Mouse (Mus musculus) liver, embryonic 12.5 days (tissue): ENCODE measurements around the gene Bex2. TPM values are rescaled to one million over a fixed set of nuclear protein-coding genes. Genes with fewer than 3 reads are reported as not detected.
"Not testable (repeated sequence)": the region's sequence is repeated elsewhere in the genome, so short reads cannot be mapped to it uniquely, and the experiment has no call there.

Source experiments
- ATAC-seq: fragments of 200-750 bp; cut with Nextera tagmentation; 2 replicates; pipeline ENCODE4 v1.8.0; 2017; ENCODE audit warnings: moderate number of reproducible peaks, mild to moderate bottlenecking, moderate library complexity
- H3K27ac ChIP-seq: fragments of 300-500 bp; sonication (generic); 2 replicates; pipeline ENCODE4 v1.5.1; 2016; ENCODE audit warnings: mild to moderate bottlenecking
- H3K27me3 ChIP-seq: fragments of 300-500 bp; sonication (generic); replicated peaks from 2 replicates; pipeline ENCODE4 v1.6.1; 2016; ENCODE audit warnings: mild to moderate bottlenecking, moderate library complexity
- H3K36me3 ChIP-seq: fragments of 300-500 bp; sonication (generic); 2 replicates; pipeline ENCODE4 v1.6.1; 2016; ENCODE audit warnings: mild to moderate bottlenecking, moderate library complexity
- H3K4me1 ChIP-seq: fragments of 300-500 bp; sonication (generic); 2 replicates; pipeline ENCODE4 v1.6.1; 2016
- H3K4me2 ChIP-seq: fragments of 300-500 bp; sonication (generic); 2 replicates; pipeline ENCODE4 v1.6.1; 2016; ENCODE audit warnings: mild to moderate bottlenecking, moderate library complexity
- H3K4me3 ChIP-seq: fragments of 300-500 bp; sonication (generic); 2 replicates; pipeline ENCODE4 v1.5.1; 2016; ENCODE audit warnings: mild to moderate bottlenecking, moderate library complexity
- H3K9ac ChIP-seq: fragments of 300-500 bp; sonication (generic); 2 replicates; pipeline ENCODE4 v1.6.1; 2016; ENCODE audit warnings: mild to moderate bottlenecking, moderate library complexity
- H3K9me3 ChIP-seq: fragments of 300-500 bp; sonication (generic); replicated peaks from 2 replicates; pipeline ENCODE4 v1.6.1; 2016; ENCODE audit warnings: mild to moderate bottlenecking, moderate library complexity
- WGBS: fragments of 180-500 bp; shearing (Covaris S2); methylation state at CpG from one replicate; pipeline ENCODE4 v1.1.7; 2016; ENCODE audit not compliant: insufficient replicate concordance; 5-methylcytosine and 5-hydroxymethylcytosine counted together
- polyA plus RNA-seq: library from polyadenylated mRNA; unstranded; fragments of >200 nt; fragmentation: Nextera tagmentation; extraction: Ambion mirVana; gene quantifications from 2 replicates; pipeline ENCODE4 v1.2.1, GENCODE M21; 2016

The Bex2 gene
- polyA plus RNA-seq, result 191 and 194 TPM in 2 replicates

GRCm38 (mm10) chrX:136068020-136068419 is at the start of gene Bex2:
Bex2 (minus strand) TSS chrX:136068236.
- peak within 1 kb of the TSS; percentile 45 for H3K4me2 ChIP-seq
- H3K9ac ChIP-seq, H3K36me3 ChIP-seq, H3K4me1 ChIP-seq, H3K9me3 ChIP-seq, H3K27ac ChIP-seq: not testable (repeated sequence)
- peak; percentile 96 for ATAC-seq
- peak within 1 kb of the TSS; percentile 34 for H3K4me3 ChIP-seq
- no CpG with 5 or more reads among the region's 32 CpGs for WGBS
- H3K27me3 ChIP-seq, result peaks cover 11% of the 10 kb centered on the region; the same call in 1 of the 2 replicates

- H3K4me3 ChIP-seq, result peak overlapping the region; percentile 13
- WGBS, result 20% methylated on average over 23 of the region's 23 CpGs
- no peaks in the 10 kb centered on the region for H3K36me3 ChIP-seq
- no peak overlapping the region for H3K9ac ChIP-seq
- H3K4me2 ChIP-seq, result peak overlapping the region; percentile 38
- H3K27me3 ChIP-seq, result peaks cover 10% of the 10 kb centered on the region
- H3K9me3 ChIP-seq, result no peaks in the 10 kb centered on the region
- ATAC-seq, result peak; percentile 46; the same call in 1 of the 2 replicates
- H3K27ac ChIP-seq, result no peak overlapping the region
- no peaks in the 10 kb centered on the region for H3K4me1 ChIP-seq
Measured at GRCm38 (mm10) chrX:136115419-136115961, 47.5 kb upstream of the Bex2 start.

GRCm38 (mm10) chrX:136115015-136115414 is 47.0 kb upstream of the Bex2 start:
- WGBS, result 18% methylated on average over 4 of the region's 4 CpGs

GRCm38 (mm10) chrX:136107942-136108341 is 39.9 kb upstream of the Bex2 start:
- Histone ChIP-seq H3K4me3 (no peak overlapping the region), H3K4me1 (no peaks in the 10 kb centered on the region), H3K9ac (no peak overlapping the region), H3K27me3 (peaks cover 4% of the 10 kb centered on the region; the same call in 1 of the 2 replicates), H3K27ac (no peak overlapping the region), H3K9me3 (no peaks in the 10 kb centered on the region), H3K4me2 (no peak overlapping the region), H3K36me3 (no peaks in the 10 kb centered on the region)
- ATAC-seq, result no peak
- 31% methylated on average over 6 of the region's 6 CpGs for WGBS

More at GRCm38 (mm10) chrX:136115015-136115414, 47.0 kb upstream of the Bex2 start:
- no peak overlapping the region for H3K4me2 ChIP-seq
- H3K27me3 ChIP-seq, result peaks cover 10% of the 10 kb centered on the region
- no peak for ATAC-seq
- no peak overlapping the region for H3K9ac ChIP-seq
- no peak overlapping the region for H3K4me3 ChIP-seq
- no peaks in the 10 kb centered on the region for H3K4me1 ChIP-seq
- no peaks in the 10 kb centered on the region for H3K9me3 ChIP-seq
- H3K27ac ChIP-seq, result no peak overlapping the region
- H3K36me3 ChIP-seq, result no peaks in the 10 kb centered on the region

GRCm38 (mm10) chrX:136104724-136105088 is 36.7 kb upstream of the Bex2 start:
- H3K9me3 ChIP-seq, result no peaks in the 10 kb centered on the region
- H3K4me3 ChIP-seq, result no peak overlapping the region
- no peak for ATAC-seq
- no peaks in the 10 kb centered on the region for H3K36me3 ChIP-seq
- WGBS, result 61% methylated on average over 3 of the region's 3 CpGs
- no peak overlapping the region for H3K4me2 ChIP-seq
- no peak overlapping the region for H3K27ac ChIP-seq
- peaks cover 4% of the 10 kb centered on the region; the same call in 1 of the 2 replicates for H3K27me3 ChIP-seq
- H3K4me1 ChIP-seq, result no peaks in the 10 kb centered on the region
- H3K9ac ChIP-seq, result no peak overlapping the region

- 50% methylated on average over 4 of the region's 4 CpGs for WGBS
- H3K9ac ChIP-seq, result no peak overlapping the region
- no peaks in the 10 kb centered on the region for H3K36me3 ChIP-seq
- H3K27me3 ChIP-seq, result peaks cover under 1% of the 10 kb centered on the region; the same call in 1 of the 2 replicates
- ATAC-seq, result no peak
- H3K27ac ChIP-seq, result no peak overlapping the region
- H3K4me3 ChIP-seq, result no peak overlapping the region
- H3K4me1 ChIP-seq, result no peaks in the 10 kb centered on the region
- no peaks in the 10 kb centered on the region for H3K9me3 ChIP-seq
- H3K4me2 ChIP-seq, result no peak overlapping the region
Measured at GRCm38 (mm10) chrX:136104046-136104723, 36.1 kb upstream of the Bex2 start.

- Histone ChIP-seq H3K4me1 (no peaks in the 10 kb centered on the region), H3K4me3 (no peak overlapping the region), H3K27ac (no peak overlapping the region), H3K27me3 (no peaks in the 10 kb centered on the region), H3K9me3 (no peaks in the 10 kb centered on the region), H3K4me2 (no peak overlapping the region), H3K9ac (no peak overlapping the region), H3K36me3 (no peaks in the 10 kb centered on the region)
- no peak for ATAC-seq
- WGBS, result 31% methylated on average over 2 of the region's 2 CpGs
Measured at GRCm38 (mm10) chrX:136094421-136094820, 26.4 kb upstream of the Bex2 start.

GRCm38 (mm10) chrX:136092497-136093279 is 24.7 kb upstream of the Bex2 start:
- Histone ChIP-seq H3K4me3 (no peak overlapping the region), H3K27ac (no peak overlapping the region), H3K27me3 (no peaks in the 10 kb centered on the region), H3K4me2 (no peak overlapping the region), H3K36me3 (no peaks in the 10 kb centered on the region), H3K9me3 (no peaks in the 10 kb centered on the region), H3K9ac (no peak overlapping the region), H3K4me1 (no peaks in the 10 kb centered on the region)
- ATAC-seq, result peak; percentile 42
- WGBS, result 21% methylated on average over 1 of the region's 2 CpGs

- Histone ChIP-seq H3K4me3 (no peak within 1 kb of the TSS), H3K9me3 (no peaks in the 10 kb centered on the region), H3K9ac (no peak within 1 kb of the TSS), H3K4me1 (no peaks in the 10 kb centered on the region), H3K4me2 (no peak within 1 kb of the TSS), H3K27ac (no peak within 1 kb of the TSS), H3K27me3 (no peaks in the 10 kb centered on the region), H3K36me3 (no peaks in the 10 kb centered on the region)
- WGBS, result 63% methylated on average over 9 of the region's 9 CpGs
- ATAC-seq, result no peak
Measured at GRCm38 (mm10) chrX:136085155-136085554, 17.1 kb upstream of the Bex2 start, which contains the start of gene Nxf3. Nxf3 (minus strand) TSS chrX:136085255.

- H3K4me3 ChIP-seq, result peak overlapping the region; percentile 34
- not testable (repeated sequence) for H3K27ac ChIP-seq, H3K9me3 ChIP-seq, H3K4me1 ChIP-seq, H3K9ac ChIP-seq, H3K36me3 ChIP-seq
- peak; percentile 33; the same call in 1 of the 2 replicates for ATAC-seq
- peaks cover 11% of the 10 kb centered on the region; the same call in 1 of the 2 replicates for H3K27me3 ChIP-seq
- H3K4me2 ChIP-seq, result peak overlapping the region; percentile 45
- WGBS, result 9% methylated on average over 15 of the region's 48 CpGs
Measured at GRCm38 (mm10) chrX:136067201-136067991, 640 bp downstream of the Bex2 start.

- 59% methylated on average over 1 of the region's 1 CpGs for WGBS
- no peaks in the 10 kb centered on the region for H3K9me3 ChIP-seq
- ATAC-seq, result peak; percentile 54; the same call in 1 of the 2 replicates
- H3K27me3 ChIP-seq, result no peaks in the 10 kb centered on the region; the same call in 1 of the 2 replicates
- H3K4me1 ChIP-seq, result no peaks in the 10 kb centered on the region
- H3K27ac ChIP-seq, result no peak overlapping the region
- no peak overlapping the region for H3K4me3 ChIP-seq
- H3K36me3 ChIP-seq, result no peaks in the 10 kb centered on the region
- H3K9ac ChIP-seq, result no peak overlapping the region
- H3K4me2 ChIP-seq, result no peak overlapping the region
Measured at GRCm38 (mm10) chrX:136060698-136061097, 7.3 kb downstream of the Bex2 start.
